Mouse (Mus musculus): ENCODE results near the gene Ccdc124. TPM values are rescaled to one million over a fixed set of nuclear protein-coding genes. Genes with fewer than 3 reads are reported as not detected.

Gene Ccdc124
- polyA plus RNA-seq, 1 experiment from 2014 or later, result 90.9 TPM

- no peaks in the 10 kb centered on the region for H3K9me3 ChIP-seq
- H3K9ac ChIP-seq, result no peak overlapping the region
- H3K4me2 ChIP-seq, result no peak overlapping the region
- peaks cover 38% of the 10 kb centered on the region for H3K27me3 ChIP-seq (replicated peaks)
- ATAC-seq (ENCODE audit: insufficient read depth, low FRiP score, low read depth), result no peak
- H3K4me1 ChIP-seq, result peaks cover 29% of the 10 kb centered on the region
- H3K36me3 ChIP-seq, result peaks cover 17% of the 10 kb centered on the region
- H3K4me3 ChIP-seq (replicated peaks), result no peak overlapping the region
- no peak overlapping the region for H3K27ac ChIP-seq
- WGBS, result 57% methylated on average over 2 of the region's 2 CpGs
Measured at GRCm38 (mm10) chr8:70894385-70894720, 20.6 kb upstream of the Ccdc124 start.

- Histone ChIP-seq H3K27me3 (replicated peaks) (peaks cover 38% of the 10 kb centered on the region), H3K9ac (no peak overlapping the region), H3K27ac (no peak overlapping the region), H3K4me3 (replicated peaks) (no peak overlapping the region), H3K4me2 (no peak overlapping the region), H3K9me3 (no peaks in the 10 kb centered on the region), H3K4me1 (peaks cover 29% of the 10 kb centered on the region), H3K36me3 (peaks cover 17% of the 10 kb centered on the region)
- ATAC-seq (ENCODE audit: insufficient read depth, low FRiP score, low read depth), result no peak
- 30% methylated on average over 12 of the region's 12 CpGs for WGBS
Measured at GRCm38 (mm10) chr8:70893656-70894384, 20.1 kb upstream of the Ccdc124 start.

DNA sequence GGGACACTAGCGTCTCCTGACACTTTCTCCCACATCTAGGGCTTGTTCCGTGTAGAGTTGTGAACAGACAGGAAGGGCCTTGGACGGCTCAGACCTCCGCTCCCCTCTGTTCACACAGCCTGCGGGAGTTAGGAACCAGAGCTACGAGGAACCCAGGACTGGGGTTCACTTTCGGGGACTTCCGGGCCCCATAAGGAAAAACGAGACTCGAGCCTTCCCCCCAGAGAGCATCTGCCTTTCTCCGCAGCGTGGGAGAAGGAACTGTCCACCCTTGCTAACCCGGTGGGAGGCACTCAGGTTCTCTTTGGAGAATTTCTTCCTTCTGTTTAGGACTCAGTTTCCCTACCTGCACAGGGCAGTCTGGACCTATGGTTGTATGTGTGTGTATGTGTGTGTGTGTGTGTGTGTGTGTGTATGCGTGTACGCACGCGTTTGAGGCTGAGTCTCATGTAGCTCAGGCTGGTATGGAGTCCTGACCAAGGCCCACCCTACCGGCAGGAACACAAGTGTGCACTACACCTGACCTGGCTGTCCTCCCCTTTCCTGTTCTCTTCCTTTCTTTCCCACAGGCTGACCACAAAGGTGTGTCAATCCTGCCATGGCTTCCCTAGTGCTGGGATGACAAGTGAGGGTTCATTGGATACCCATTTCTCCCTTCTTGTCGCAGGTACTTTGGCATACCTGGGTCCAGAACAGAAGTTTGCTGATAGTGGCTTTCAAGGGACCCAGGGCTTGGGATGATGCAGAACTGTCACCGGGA, 19.3 kb upstream of the Ccdc124 start:
- 29% methylated on average over 20 of the region's 20 CpGs for whole genome bisulfite sequencing
- H3K27me3 ChIP-seq (replicated peaks), result peaks cover 38% of the 10 kb centered on the region

DNA sequence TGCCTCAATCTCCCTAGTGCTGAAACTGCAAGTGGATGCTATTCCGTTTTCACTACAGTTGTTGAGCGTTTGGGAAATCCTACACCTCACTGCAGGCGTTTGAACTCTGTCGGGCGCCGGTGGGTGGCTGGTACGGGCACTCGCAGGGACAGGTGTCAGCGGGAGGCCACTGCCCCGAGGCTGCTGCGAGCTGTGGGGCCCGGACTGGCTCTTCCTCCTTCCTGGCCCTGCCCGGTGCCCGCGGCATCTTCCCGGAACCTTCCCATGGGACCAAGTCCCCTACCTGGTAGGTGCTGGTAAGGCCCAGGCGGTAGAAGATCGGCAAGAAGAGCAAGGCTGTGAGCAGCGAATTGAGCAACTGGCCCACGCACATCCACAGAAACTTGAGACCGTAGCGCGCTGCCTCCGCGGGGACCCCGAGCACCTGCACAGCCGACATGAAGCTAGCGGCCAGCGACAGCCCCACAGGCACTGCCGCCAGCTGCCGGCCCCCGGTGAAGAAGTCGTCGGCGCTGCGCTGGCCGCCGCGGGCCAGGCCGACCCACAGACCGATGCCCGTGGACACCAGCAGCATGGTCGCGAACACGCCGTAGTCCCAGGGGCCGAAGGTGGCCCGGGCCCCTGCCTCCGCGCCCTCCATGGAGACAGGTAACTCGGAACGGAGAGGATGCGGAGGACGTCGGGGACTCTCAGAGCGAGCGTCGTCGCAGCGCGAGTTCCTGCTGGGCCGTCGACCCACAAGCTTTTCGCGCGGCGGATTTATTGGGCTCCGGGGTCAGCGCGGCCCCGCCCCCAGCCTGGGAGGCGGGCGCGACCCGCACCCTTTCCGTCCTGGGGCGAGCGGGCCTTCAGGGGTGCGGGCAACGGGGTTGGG, 18.5 kb upstream of the Ccdc124 start, which contains the start of gene Slc5a5:
Gene Slc5a5 (minus strand): TSS at position 736 of the 874 bp plus-strand sequence.
- no peaks in the 10 kb centered on the region for H3K9me3 ChIP-seq
- WGBS, result 4% methylated on average over 80 of the region's 80 CpGs
- H3K36me3 ChIP-seq, result peaks cover 17% of the 10 kb centered on the region
- no peak within 1 kb of the TSS for H3K9ac ChIP-seq
- no peak within 1 kb of the TSS for H3K27ac ChIP-seq
- peak within 1 kb of the TSS; percentile 54 for H3K4me2 ChIP-seq
- peaks cover 32% of the 10 kb centered on the region for H3K4me1 ChIP-seq
- ATAC-seq (ENCODE audit: insufficient read depth, low FRiP score, low read depth), result no peak
- H3K4me3 ChIP-seq (replicated peaks), result peak within 1 kb of the TSS; percentile 32
- H3K27me3 ChIP-seq (replicated peaks), result peaks cover 38% of the 10 kb centered on the region

More for the DNA sequence above, 19.3 kb upstream of the Ccdc124 start:
- peaks cover 17% of the 10 kb centered on the region for H3K36me3 ChIP-seq
- no peaks in the 10 kb centered on the region for H3K9me3 ChIP-seq
- peaks cover 29% of the 10 kb centered on the region for H3K4me1 ChIP-seq
- no peak overlapping the region for H3K27ac ChIP-seq
- no peak overlapping the region for H3K9ac ChIP-seq
- peak overlapping the region; percentile 54 for H3K4me2 ChIP-seq
- H3K4me3 ChIP-seq (replicated peaks), result peak overlapping the region; percentile 32
- ATAC-seq (ENCODE audit: insufficient read depth, low FRiP score, low read depth), result no peak

- H3K9me3 ChIP-seq, result no peaks in the 10 kb centered on the region
- peak; percentile 72 for ATAC-seq (ENCODE audit: insufficient read depth, low FRiP score, low read depth)
- WGBS, result 5% methylated on average over 21 of the region's 21 CpGs
- H3K4me2 ChIP-seq, result peak overlapping the region; percentile 54
- H3K4me1 ChIP-seq, result peaks cover 31% of the 10 kb centered on the region
- H3K9ac ChIP-seq, result no peak overlapping the region
- H3K36me3 ChIP-seq, result peaks cover 17% of the 10 kb centered on the region
- H3K27ac ChIP-seq, result no peak overlapping the region
- peaks cover 38% of the 10 kb centered on the region for H3K27me3 ChIP-seq (replicated peaks)
- peak overlapping the region; percentile 32 for H3K4me3 ChIP-seq (replicated peaks)
Measured at GRCm38 (mm10) chr8:70891356-70891755, 17.6 kb upstream of the Ccdc124 start.

GRCm38 (mm10) chr8:70890656-70891055, 16.9 kb upstream of the Ccdc124 start:
- peaks cover 38% of the 10 kb centered on the region for H3K27me3 ChIP-seq (replicated peaks)

DNA sequence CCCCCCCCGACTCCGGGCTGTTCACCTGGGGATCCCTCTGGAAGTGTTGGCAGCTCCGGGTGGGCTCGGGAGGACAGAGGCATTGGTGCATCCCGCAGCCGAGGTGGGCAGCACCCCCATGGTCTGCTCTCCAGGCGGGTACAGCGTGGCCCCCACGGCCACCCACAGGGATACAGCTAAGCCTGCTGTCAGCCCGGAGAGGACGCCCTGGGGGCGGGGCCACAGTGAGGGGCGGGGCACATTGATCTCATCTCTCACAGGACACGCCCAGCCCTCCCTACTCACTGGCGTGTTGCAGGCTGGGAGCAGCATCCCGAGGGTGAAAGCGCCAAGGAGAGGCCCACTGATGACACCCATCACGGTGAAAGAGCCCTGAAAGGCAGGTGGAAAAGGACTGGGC, 13.9 kb upstream of the Ccdc124 start:
- ATAC-seq (ENCODE audit: insufficient read depth, low FRiP score, low read depth), result no peak
- H3K4me1 ChIP-seq, result peaks cover 16% of the 10 kb centered on the region
- H3K27ac ChIP-seq, result no peak overlapping the region
- no peak overlapping the region for H3K4me3 ChIP-seq (replicated peaks)
- WGBS, result 11% methylated on average over 17 of the region's 18 CpGs
- 0 out of 2 replicates have a peak overlapping the region, but pooled peaks have one; percentile 16 for H3K4me2 ChIP-seq
- no peaks in the 10 kb centered on the region for H3K9me3 ChIP-seq
- H3K27me3 ChIP-seq (replicated peaks), result peaks cover 26% of the 10 kb centered on the region
- no peak overlapping the region for H3K9ac ChIP-seq
- no peaks in the 10 kb centered on the region for H3K36me3 ChIP-seq

More at GRCm38 (mm10) chr8:70890656-70891055, 16.9 kb upstream of the Ccdc124 start:
- H3K4me1 ChIP-seq, result peaks cover 26% of the 10 kb centered on the region
- no peak for ATAC-seq (ENCODE audit: insufficient read depth, low FRiP score, low read depth)
- H3K9ac ChIP-seq, result no peak overlapping the region
- no peak overlapping the region for H3K4me3 ChIP-seq (replicated peaks)
- no peak overlapping the region for H3K27ac ChIP-seq
- peaks cover 16% of the 10 kb centered on the region for H3K36me3 ChIP-seq
- no peak overlapping the region for H3K4me2 ChIP-seq
- WGBS, result 91% methylated on average over 5 of the region's 5 CpGs
- H3K9me3 ChIP-seq, result no peaks in the 10 kb centered on the region

- Histone ChIP-seq H3K4me2 (no peak overlapping the region), H3K9me3 (no peaks in the 10 kb centered on the region), H3K36me3 (no peaks in the 10 kb centered on the region), H3K27me3 (replicated peaks) (peaks cover 6% of the 10 kb centered on the region), H3K4me1 (peaks cover 8% of the 10 kb centered on the region), H3K4me3 (replicated peaks) (no peak overlapping the region), H3K9ac (no peak overlapping the region), H3K27ac (no peak overlapping the region)
- 18% methylated on average over 12 of the region's 12 CpGs for WGBS
- no peak for ATAC-seq (ENCODE audit: insufficient read depth, low FRiP score, low read depth)
Measured at GRCm38 (mm10) chr8:70885612-70886011, 11.9 kb upstream of the Ccdc124 start.

- Histone ChIP-seq H3K4me3 (replicated peaks) (no peak overlapping the region), H3K27ac (no peak overlapping the region), H3K4me1 (peaks cover 12% of the 10 kb centered on the region), H3K4me2 (no peak overlapping the region), H3K9ac (no peak overlapping the region), H3K36me3 (no peaks in the 10 kb centered on the region), H3K27me3 (replicated peaks) (no peaks in the 10 kb centered on the region), H3K9me3 (no peaks in the 10 kb centered on the region)
- WGBS, result 78% methylated on average over 10 of the region's 10 CpGs
- no peak for ATAC-seq (ENCODE audit: insufficient read depth, low FRiP score, low read depth)
Measured at GRCm38 (mm10) chr8:70884683-70885082, 10.9 kb upstream of the Ccdc124 start.

- no peak for ATAC-seq (ENCODE audit: insufficient read depth, low FRiP score, low read depth)
- H3K27ac ChIP-seq, result no peak overlapping the region
- WGBS, result 78% methylated on average over 4 of the region's 4 CpGs
Measured at GRCm38 (mm10) chr8:70884186-70884585, 10.5 kb upstream of the Ccdc124 start.

GRCm38 (mm10) chr8:70880546-70880945, 6.8 kb upstream of the Ccdc124 start:
- H3K4me1 ChIP-seq, result peaks cover 9% of the 10 kb centered on the region; the same call in 1 of the 2 replicates
- ATAC-seq (ENCODE audit: insufficient read depth, low FRiP score, low read depth), result no peak
- no peaks in the 10 kb centered on the region for H3K9me3 ChIP-seq
- H3K9ac ChIP-seq, result no peak overlapping the region
- H3K4me3 ChIP-seq (replicated peaks), result no peak overlapping the region
- no peak overlapping the region for H3K4me2 ChIP-seq
- H3K27ac ChIP-seq, result no peak overlapping the region
- no peaks in the 10 kb centered on the region for H3K27me3 ChIP-seq (replicated peaks)
- WGBS, result 24% methylated on average over 11 of the region's 11 CpGs
- no peaks in the 10 kb centered on the region for H3K36me3 ChIP-seq

More at GRCm38 (mm10) chr8:70884186-70884585, 10.5 kb upstream of the Ccdc124 start:
- no peak overlapping the region for H3K9ac ChIP-seq
- no peak overlapping the region for H3K4me2 ChIP-seq
- H3K36me3 ChIP-seq, result no peaks in the 10 kb centered on the region
- H3K4me3 ChIP-seq (replicated peaks), result no peak overlapping the region
- no peaks in the 10 kb centered on the region for H3K9me3 ChIP-seq
- peaks cover 12% of the 10 kb centered on the region for H3K4me1 ChIP-seq
- no peaks in the 10 kb centered on the region for H3K27me3 ChIP-seq (replicated peaks)

All from stomach, embryonic 15.5 days (tissue).